Mouse (Mus musculus) cerebellum, postnatal 10 days (tissue): ENCODE results near the gene Spats2.
A peak's percentile ranks its signal among the peaks of the same experiment; 100 is the strongest.
"Not testable (repeated sequence)": the region's sequence is repeated elsewhere in the genome, so short reads cannot be mapped to it uniquely, and the experiment has no call there.

Experiments
- DNase-seq, 2 experiments: peaks; one replicate each; pipeline ENCODE4 v3.0.0; 2021; ENCODE audit warnings: mixed read lengths in 2 of 2

Spats2 gene

GRCm38 (mm10) chr15:99125711-99126080 lies at the start of gene Spats2:
Spats2 (plus strand) TSS chr15:99125916.
- DNase-seq: no peak

- not testable (repeated sequence) for DNase-seq
Measured at GRCm38 (mm10) chr15:99076011-99076410, 49.7 kb upstream of the Spats2 start.

GRCm38 (mm10) chr15:99078181-99078910 lies 47.4 kb upstream of the Spats2 start:
- no peak for DNase-seq

GRCm38 (mm10) chr15:99079804-99080203 lies 45.9 kb upstream of the Spats2 start:
- no peak for DNase-seq

- no peak for DNase-seq
Measured at GRCm38 (mm10) chr15:99082322-99082721, 43.4 kb upstream of the Spats2 start.

- no peak for DNase-seq
Measured at GRCm38 (mm10) chr15:99082840-99083239, 42.9 kb upstream of the Spats2 start.

- DNase-seq: peak; percentile 67 to 68
Measured at GRCm38 (mm10) chr15:99083258-99083657, 42.5 kb upstream of the Spats2 start.

- DNase-seq: no peak
Measured at GRCm38 (mm10) chr15:99083867-99084557, 41.7 kb upstream of the Spats2 start.

- no peak for DNase-seq
Measured at GRCm38 (mm10) chr15:99084618-99085017, 41.1 kb upstream of the Spats2 start.

GRCm38 (mm10) chr15:99085997-99086396 lies 39.7 kb upstream of the Spats2 start:
- DNase-seq: no peak

- DNase-seq: peak; percentile 49
Measured at GRCm38 (mm10) chr15:99087253-99088075, 38.3 kb upstream of the Spats2 start, which contains the start of gene C1ql4. C1ql4 (minus strand) TSS chr15:99087817.

GRCm38 (mm10) chr15:99088292-99088691 lies 37.4 kb upstream of the Spats2 start:
- DNase-seq: peak; percentile 88 to 90

- no peak for DNase-seq
Measured at GRCm38 (mm10) chr15:99089069-99089468, 36.6 kb upstream of the Spats2 start.

- DNase-seq: no peak
Measured at GRCm38 (mm10) chr15:99092870-99093269, 32.8 kb upstream of the Spats2 start, which contains the start of gene Dnajc22. Dnajc22 (plus strand) TSS chr15:99093170.

GRCm38 (mm10) chr15:99093291-99094258 lies 32.1 kb upstream of the Spats2 start:
- peak; percentile 58 to 67 for DNase-seq

GRCm38 (mm10) chr15:99094631-99095270 lies 31.0 kb upstream of the Spats2 start:
- DNase-seq: peak; percentile 57 to 66

- no peak for DNase-seq
Measured at GRCm38 (mm10) chr15:99095356-99095755, 30.4 kb upstream of the Spats2 start.

- peak in 1 of 2 experiments; percentile 32 for DNase-seq
Measured at GRCm38 (mm10) chr15:99096061-99096793, 29.5 kb upstream of the Spats2 start.

GRCm38 (mm10) chr15:99096831-99097500 lies 28.8 kb upstream of the Spats2 start:
- DNase-seq: peak; percentile 52 to 57
